Mouse (Mus musculus): ENCODE measurements at regions not wholly inside any gene's neighbourhood (a gene's known extent, or its start where the extent isn't known, plus 50 kb on each side); places are given as distances from the start of the nearest gene placed in this dataset.

- DNase-seq (ENCODE audit: extremely low spot score), result peak; percentile 9
Observed at GRCm38 (mm10) chr4:100616161-100616915, 137.7 kb downstream of the Ube2u start.

DNA sequence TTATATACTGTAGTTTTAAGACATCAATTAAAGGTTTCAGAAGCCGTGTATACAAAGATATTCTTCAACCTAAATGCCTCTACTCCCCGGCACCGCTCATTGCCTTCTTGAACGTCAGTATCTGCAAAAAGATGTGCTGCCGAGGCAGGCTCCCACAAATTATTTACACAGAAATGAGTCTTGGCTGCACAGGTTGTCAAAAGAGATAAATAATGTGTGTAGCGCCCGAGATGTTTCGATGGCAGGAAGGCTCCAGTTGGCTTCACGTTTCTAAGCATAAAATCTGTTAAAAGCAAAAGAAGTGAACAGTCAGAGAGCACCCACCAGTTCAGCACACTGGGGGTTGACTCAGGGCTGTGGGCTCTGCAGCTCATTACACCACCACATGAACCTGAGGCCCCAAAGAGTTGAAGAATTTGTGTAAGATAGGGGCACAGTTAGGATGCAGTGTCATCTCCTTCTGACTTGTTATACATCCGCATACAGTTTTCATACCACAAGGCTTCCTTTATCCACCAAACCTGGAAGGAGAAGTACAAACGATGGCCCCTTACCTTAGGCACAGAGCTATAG lies 138.4 kb downstream of the Ube2u start:
- no peak for DNase-seq (ENCODE audit: extremely low spot score)

DNA sequence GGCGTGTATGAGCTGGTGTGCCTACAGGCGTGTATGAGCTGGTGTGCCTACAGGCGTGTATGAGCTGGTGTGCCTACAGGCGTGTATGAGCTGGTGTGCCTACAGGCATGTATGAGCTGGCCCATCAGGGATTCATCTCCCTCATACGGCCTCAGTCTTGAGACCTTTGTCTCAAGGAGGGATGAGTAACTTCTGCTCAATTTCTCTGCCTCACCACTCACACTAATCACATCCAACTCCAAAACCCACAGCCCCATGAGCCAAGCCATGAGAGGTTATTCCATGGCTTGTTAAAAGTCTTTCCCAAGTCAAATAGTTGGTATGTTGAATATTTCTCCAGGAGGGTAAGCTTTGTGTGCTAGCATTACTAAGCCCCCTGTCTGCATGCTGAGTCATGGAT lies 146.0 kb downstream of the Ube2u start:
- DNase-seq (ENCODE audit: extremely low spot score), result no peak

- no peak for DNase-seq (ENCODE audit: extremely low spot score)
Observed at GRCm38 (mm10) chr4:100626551-100626950, 147.9 kb downstream of the Ube2u start.

- no peak for DNase-seq (ENCODE audit: extremely low spot score)
Observed at GRCm38 (mm10) chr4:100634388-100634787, 142.1 kb upstream of the Cachd1 start.

- no peak for DNase-seq (ENCODE audit: extremely low spot score)
Observed at GRCm38 (mm10) chr4:100637597-100637996, 138.9 kb upstream of the Cachd1 start.

GRCm38 (mm10) chr4:100661154-100661553 lies 115.3 kb upstream of the Cachd1 start:
- DNase-seq (ENCODE audit: extremely low spot score), result no peak

- DNase-seq (ENCODE audit: extremely low spot score), result peak; percentile 17
Observed at GRCm38 (mm10) chr4:100664619-100665264, 111.7 kb upstream of the Cachd1 start.

DNA sequence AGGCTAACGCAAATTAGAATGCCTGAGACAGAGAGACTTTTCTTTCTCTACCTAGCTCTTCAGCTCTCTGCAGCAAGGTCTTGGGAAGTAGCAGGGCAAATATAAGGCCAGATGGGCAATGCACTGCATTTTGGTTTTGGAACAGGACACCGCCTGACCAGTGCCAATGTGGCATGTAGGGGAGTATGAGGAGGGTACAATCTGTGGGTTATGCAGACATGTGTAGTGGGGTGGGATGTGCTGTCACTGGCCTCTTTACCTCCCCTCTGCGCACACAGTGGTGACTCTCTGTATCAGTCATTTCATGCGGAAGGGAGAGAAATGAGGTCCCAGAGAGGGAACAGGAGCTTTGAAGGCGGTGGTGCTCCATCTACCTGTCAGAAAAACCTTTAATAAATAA lies 105.9 kb upstream of the Cachd1 start:
- no peak for DNase-seq (ENCODE audit: extremely low spot score)

GRCm38 (mm10) chr4:100674916-100675315 lies 101.6 kb upstream of the Cachd1 start:
- no peak for DNase-seq (ENCODE audit: extremely low spot score)

DNA sequence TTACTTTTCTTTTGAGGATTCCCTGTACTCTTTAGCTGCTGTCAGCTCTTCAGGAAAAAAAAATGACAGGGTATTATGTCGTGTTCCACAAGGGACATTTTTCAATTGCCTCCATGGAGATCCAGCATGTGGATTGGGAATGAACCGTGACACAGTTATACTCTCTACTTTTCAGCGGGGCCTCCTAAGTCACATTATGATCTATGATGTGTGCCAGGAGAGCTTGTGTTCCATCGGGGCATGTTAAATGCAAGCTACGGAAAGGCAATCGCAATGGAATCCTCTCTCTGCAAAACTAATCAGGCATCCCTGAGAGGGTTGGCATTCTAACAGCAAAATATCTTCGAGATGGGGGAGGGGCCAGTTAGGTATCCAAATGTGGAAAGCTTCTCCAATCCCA lies 92.7 kb upstream of the Cachd1 start:
- no peak for DNase-seq (ENCODE audit: extremely low spot score)

DNA sequence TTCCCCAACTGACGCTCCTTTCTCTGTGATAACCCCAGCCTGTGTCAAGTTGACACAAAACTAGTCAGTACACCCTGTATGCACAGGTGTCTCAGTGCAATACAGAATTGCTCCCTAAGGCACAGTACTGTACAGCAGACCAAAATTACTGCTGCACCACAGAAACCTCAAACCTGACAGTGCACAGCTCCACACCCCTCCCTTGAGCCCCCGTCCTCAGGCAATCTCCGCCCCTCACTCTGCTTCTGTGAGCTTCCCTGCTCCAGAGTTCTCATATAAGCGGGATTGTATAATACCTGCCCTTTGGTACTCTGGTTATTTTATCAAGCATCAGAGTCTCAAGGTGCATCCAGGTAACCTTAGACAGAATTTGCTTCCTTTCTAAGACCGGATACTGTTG lies 76.5 kb upstream of the Cachd1 start:
- DNase-seq (ENCODE audit: extremely low spot score), result no peak

DNA sequence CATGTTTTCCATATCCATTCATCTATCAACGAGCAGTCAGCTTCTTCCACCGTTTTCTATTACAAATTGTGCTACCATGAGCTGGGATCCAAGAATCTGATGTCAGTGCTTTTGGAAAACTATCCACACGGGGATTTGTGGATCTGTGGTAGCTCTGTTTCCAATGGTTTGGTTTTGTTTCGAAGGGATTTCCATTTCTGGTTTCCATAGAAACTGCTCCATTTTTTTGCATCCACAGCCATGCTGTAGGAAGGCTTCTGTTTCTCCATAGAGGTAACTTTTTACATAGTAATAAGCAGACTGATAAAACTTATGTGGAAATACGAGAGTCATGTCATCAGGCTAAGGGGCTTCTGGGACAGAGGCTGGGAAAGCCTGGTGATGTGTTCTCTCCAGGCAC lies 76.1 kb upstream of the Cachd1 start:
- no peak for DNase-seq (ENCODE audit: extremely low spot score)

- no peak for DNase-seq (ENCODE audit: extremely low spot score)
Observed at GRCm38 (mm10) chr4:100705960-100706359, 70.5 kb upstream of the Cachd1 start.

DNA sequence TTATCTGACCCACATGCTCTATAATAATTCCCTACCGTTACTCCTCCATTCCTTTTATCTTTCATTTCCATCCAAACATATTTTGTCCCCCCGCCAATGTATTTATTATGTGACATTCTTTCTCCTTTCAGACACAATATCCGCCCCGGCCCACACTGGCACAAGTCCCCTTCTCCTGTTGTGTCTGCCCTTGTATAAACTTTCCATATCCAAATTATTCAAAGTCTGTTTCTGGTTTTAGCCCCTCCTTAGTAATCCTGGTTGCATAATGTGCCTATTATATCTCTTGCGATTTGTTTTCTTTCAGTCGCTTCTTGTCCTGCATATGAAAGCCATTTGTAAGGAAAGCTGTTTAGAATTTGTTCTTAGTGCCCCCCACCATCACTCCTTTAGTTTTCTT lies 69.3 kb upstream of the Cachd1 start:
- DNase-seq (ENCODE audit: extremely low spot score), result no peak

- DNase-seq (ENCODE audit: extremely low spot score), result no peak
Observed at GRCm38 (mm10) chr4:100708247-100708646, 68.2 kb upstream of the Cachd1 start.

GRCm38 (mm10) chr4:100714240-100714639 lies 62.2 kb upstream of the Cachd1 start:
- DNase-seq (ENCODE audit: extremely low spot score), result no peak

DNA sequence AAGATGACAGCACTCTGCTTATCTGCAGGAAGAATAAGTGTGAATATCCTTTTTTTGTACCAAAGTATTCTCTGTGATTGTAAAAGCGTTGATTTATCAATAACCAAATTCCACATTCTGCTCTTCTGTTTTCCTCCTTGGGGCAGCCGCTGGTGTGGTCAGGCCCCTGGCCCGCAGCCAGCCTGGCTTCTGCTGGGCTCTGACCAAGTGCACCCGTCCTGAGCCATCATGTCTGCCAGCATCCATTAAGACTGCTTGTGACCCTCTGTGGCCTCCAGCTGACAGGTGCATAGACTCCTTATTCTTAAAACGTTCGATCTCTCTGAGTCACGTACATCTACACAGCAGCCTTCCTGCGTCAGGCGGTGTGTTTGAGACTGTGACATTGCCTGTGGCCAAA lies 58.9 kb upstream of the Cachd1 start:
- DNase-seq (ENCODE audit: extremely low spot score), result no peak

DNA sequence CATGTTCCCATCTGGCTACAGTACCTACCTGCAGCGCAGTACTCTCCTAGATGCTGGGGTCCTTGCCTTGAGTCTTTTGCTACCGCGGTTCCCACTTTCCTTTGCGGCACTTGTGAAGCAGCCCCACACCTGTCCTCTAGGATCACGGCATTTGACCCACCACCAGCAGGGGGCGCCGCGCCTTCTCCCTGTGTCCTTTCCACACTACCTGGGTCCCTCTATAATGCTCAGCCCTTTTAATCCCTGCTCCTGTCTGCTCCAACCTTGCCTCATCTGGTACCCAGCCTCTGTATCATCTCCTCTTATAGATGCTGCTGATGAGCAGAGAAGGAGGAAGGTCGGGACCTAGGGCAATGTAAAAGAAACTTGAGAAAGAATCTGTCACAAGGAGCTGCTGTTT lies 53.9 kb upstream of the Cachd1 start:
- peak; percentile 48 for DNase-seq (ENCODE audit: extremely low spot score)

DNA sequence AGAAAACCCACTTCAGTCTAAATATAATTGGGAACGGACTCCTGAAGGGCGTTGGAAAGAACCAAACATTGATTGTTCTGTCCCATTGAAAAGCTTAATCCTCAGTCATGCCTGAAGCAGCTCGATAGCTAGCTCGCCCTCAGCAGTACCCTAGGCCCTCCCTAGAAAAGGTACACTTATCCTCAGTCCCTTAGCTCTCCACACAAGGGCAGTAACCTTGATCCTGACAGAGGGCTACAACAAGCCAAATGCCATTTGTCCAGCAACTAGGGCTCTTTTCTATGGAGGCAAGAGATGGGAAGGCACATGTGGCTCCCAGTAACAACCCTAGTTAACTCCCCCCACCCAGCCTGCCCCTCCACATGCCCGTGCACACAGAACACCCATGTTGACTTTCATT lies 53.4 kb upstream of the Cachd1 start:
- no peak for DNase-seq (ENCODE audit: extremely low spot score)

DNA sequence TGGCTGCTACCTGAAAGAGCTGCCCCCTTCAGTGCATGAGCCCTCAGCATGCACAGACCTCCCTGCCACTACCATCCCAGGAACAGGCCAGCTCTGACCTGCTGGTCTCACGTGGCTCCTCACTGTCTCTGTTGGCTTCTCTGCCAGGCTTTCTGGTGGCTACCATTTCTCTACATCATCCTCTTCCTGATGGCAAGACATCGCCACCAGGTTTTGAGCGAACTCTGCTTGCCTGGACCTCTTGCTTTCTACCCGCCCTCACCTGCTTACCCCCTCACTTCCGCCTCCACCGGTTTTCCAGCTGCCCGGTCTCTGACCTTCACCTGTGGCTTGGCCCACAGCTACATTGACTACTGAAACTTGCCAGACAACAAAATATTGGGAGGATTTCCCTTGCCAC lies 50.7 kb upstream of the Cachd1 start:
- DNase-seq (ENCODE audit: extremely low spot score), result no peak

DNA sequence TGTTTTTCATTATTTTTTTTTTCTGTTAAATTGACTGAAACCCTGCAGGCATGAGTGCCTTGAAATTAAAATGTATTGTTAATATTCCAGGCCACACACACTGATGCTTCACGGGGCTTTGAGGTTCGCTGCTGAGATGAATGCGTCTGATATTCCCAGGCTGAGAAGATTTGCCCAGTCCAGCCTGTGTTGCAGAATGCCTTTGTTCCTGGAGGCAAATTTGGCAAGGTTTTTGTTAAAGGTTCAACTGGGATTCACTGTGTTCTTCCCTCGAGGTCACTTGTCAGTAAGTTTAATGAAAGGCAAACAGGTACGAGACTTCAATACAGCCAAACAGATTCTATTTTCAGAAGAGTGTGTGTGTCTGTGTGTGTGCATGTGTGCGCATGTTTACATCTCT lies 50.0 kb upstream of the Cachd1 start:
- DNase-seq (ENCODE audit: extremely low spot score), result no peak

All from embryo, embryonic 9.5 days (tissue).